Mouse (Mus musculus) cerebellum, adult 9-11 months (tissue): Measurements from ENCODE around the gene Ugt1a5.
"Not testable (repeated sequence)": the region's sequence is repeated elsewhere in the genome, so short reads cannot be mapped to it uniquely, and the experiment has no call there.

ENCODE experiments used
- DNase-seq: peaks from one replicate; pipeline ENCODE4 v3.0.0; 2022

The Ugt1a5 gene

GRCm38 (mm10) chr1:88165711-88166110, at the start of gene Ugt1a5:
Gene Ugt1a5 (plus strand): TSS chr1:88166012.
- no peak for DNase-seq

GRCm38 (mm10) chr1:88120550-88120949, 45.3 kb upstream of the Ugt1a5 start:
- not testable (repeated sequence) for DNase-seq

- not testable (repeated sequence) for DNase-seq
Observed at GRCm38 (mm10) chr1:88121521-88121920, 44.3 kb upstream of the Ugt1a5 start.

GRCm38 (mm10) chr1:88125827-88126360, 39.9 kb upstream of the Ugt1a5 start:
- DNase-seq = not testable (repeated sequence)

GRCm38 (mm10) chr1:88129091-88129490, 36.7 kb upstream of the Ugt1a5 start:
- not testable (repeated sequence) for DNase-seq

DNA sequence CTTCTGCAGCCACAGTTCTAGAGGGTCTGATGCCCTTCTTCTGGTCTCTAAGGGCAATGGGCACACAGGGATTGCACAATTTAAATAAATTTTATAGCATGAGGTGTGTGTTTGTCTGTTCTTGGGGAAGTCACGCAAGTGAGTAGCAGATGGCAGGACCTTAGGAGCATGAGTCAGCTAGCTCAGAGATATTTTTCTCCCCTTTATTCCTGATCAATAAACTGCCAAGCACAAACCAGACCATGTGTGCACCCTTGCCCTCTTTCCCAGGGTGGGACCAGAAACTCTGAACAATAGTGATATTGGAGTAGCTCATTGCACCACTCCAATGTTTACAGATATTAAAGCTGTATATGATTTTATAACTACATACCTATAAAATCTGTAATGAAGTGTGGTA, 35.6 kb upstream of the Ugt1a5 start:
- not testable (repeated sequence) for DNase-seq

GRCm38 (mm10) chr1:88133908-88134456, 31.8 kb upstream of the Ugt1a5 start:
- DNase-seq = no peak

- DNase-seq = not testable (repeated sequence)
Observed at GRCm38 (mm10) chr1:88134457-88135011, 31.3 kb upstream of the Ugt1a5 start, which contains the start of gene Ugt1a6a. Gene Ugt1a6a (plus strand): TSS chr1:88134809.

GRCm38 (mm10) chr1:88135229-88135904, 30.4 kb upstream of the Ugt1a5 start:
- not testable (repeated sequence) for DNase-seq

- DNase-seq = no peak
Observed at GRCm38 (mm10) chr1:88136646-88137045, 29.2 kb upstream of the Ugt1a5 start.

GRCm38 (mm10) chr1:88137264-88137663, 28.5 kb upstream of the Ugt1a5 start:
- DNase-seq = no peak

GRCm38 (mm10) chr1:88138145-88138544, 27.7 kb upstream of the Ugt1a5 start:
- DNase-seq = no peak

GRCm38 (mm10) chr1:88140492-88140891, 25.3 kb upstream of the Ugt1a5 start:
- not testable (repeated sequence) for DNase-seq

DNA sequence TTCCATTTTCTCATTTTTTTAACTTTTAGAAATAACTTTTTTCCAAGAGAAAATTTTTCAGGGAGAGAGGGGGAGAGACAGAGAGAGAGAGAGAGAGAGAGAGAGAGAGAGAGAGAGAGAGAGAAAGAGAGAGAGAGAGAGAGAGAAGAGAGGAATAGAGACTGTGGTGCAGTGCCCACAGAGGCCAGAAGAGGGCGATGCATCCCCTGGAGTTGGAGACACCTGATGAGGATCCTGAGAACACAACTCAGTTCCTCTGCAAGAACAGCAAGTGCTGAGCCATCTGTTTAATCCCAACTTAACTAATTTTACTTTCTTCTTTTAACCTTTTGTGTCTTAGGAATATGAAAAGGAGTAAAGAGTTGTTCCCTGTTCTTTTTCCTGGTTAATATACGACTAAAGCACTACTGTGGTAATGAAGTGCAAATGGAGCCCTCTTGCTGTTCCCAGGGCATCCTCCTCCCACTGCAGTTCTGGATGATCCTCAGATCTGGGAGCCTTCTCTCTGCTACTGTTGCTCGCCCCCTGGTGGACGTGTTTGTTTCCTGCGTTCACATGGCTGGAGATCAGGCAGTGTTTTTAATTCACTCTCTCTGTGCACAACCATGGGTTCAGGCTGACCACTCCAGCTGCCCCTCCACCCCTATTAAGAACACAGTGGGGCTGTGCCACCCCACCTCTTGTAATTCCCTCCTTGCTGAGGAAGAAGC, 21.7 kb upstream of the Ugt1a5 start:
- DNase-seq = peak; percentile 20

DNA sequence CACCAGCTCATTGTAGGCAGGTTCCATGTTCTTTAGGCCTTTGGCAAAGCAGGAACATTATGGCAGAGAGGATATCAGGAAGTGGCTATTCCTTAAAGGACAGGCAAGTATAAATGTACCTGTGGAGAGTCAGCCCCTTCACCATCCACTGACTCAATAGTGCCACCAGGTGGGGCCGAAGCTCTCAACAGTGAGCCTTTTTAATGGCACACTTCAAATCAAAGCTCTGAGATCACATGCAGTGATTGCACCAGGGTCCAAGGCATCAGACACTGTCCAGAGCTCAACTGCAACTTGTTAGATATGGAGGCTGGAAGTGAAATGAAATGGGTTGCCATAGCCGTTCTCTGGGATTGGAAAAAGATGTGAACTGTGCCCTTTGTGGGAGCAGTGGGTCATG, 20.5 kb upstream of the Ugt1a5 start:
- not testable (repeated sequence) for DNase-seq

- not testable (repeated sequence) for DNase-seq
Observed at GRCm38 (mm10) chr1:88150133-88150532, 15.7 kb upstream of the Ugt1a5 start.

- peak; percentile 11 for DNase-seq
Observed at GRCm38 (mm10) chr1:88158430-88158829, 7.4 kb upstream of the Ugt1a5 start.

DNA sequence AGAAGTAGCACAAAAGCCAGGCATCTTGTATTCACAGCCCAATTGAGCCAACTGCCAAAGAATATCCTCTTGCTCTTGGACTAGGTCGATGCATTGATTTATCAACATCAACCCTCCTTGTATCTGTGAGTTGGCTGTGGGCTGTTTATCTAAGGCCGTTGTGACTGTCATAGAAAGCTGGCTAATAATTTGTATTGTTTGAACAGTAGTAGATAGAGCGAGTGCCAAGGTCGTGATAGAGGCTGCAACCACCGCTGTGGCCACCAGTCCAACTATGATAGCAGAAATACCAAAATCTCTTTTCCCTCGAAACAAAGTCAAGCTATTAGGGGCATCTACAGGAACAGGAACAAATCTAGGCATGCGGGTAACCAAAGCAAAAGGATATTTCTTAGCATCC, 6.4 kb downstream of the Ugt1a5 start:
- not testable (repeated sequence) for DNase-seq

DNA sequence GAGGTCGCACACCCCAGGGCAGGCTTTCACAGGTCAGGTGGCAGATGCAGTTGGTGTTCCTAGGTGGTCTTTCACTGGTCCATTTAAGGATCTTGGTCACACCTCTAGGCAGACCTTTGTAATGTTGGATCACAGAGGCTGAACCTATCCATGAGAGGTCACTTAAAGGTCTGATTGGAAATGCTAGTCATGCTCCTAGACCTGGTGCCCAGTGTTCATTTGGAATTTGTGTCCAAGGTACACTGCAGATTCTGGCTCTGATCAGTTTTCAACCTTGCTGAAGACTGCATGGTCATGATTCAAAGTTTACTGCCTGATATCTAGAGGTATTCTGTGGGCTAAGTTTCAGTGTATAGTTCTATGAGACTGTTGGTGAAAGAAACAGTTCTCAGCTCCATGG, 13.8 kb downstream of the Ugt1a5 start:
- DNase-seq = no peak

- no peak for DNase-seq
Observed at GRCm38 (mm10) chr1:88186325-88186935, 20.6 kb downstream of the Ugt1a5 start.

GRCm38 (mm10) chr1:88192136-88192535, 26.3 kb downstream of the Ugt1a5 start:
- no peak for DNase-seq

DNA sequence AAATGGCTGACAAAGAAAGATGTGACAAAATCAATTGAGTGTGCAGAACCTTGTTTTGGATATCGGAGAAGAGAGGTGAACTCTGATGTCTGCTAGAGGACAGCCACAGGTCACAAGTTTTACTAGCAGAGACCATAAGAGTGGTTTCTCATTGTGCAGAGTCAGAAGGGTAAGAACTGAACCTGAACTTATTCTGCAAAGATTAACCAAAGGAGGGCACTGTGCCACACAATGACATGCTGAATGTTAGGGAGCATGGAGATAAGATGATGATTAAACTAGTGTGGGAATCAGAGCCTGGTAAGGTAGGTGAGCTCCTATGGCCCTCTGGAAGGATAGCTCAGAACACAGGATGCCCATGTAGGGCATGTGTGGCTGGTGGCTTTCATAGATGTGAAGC, 29.9 kb downstream of the Ugt1a5 start:
- DNase-seq = no peak

- no peak for DNase-seq
Observed at GRCm38 (mm10) chr1:88197443-88197842, 31.6 kb downstream of the Ugt1a5 start.
